Mouse (Mus musculus) forebrain, embryonic 13.5 days (tissue): ENCODE measurements around the gene Sbno2. TPM values are rescaled to one million over a fixed set of nuclear protein-coding genes. Genes with fewer than 3 reads are reported as not detected.
A peak's percentile ranks its signal among the peaks of the same experiment; 100 is the strongest.

Experiments
- ATAC-seq: fragments of 200-750 bp; cut with Nextera tagmentation; 2 replicates; pipeline ENCODE4 v1.8.0; 2017
- H3K27ac ChIP-seq: fragments of 300-500 bp; sonication (generic); 2 replicates; pipeline ENCODE4 v1.5.1; 2015; ENCODE audit warnings: inconsistent platforms, mild to moderate bottlenecking, moderate library complexity
- H3K27me3 ChIP-seq: fragments of 300-500 bp; sonication (generic); 2 replicates; pipeline ENCODE4 v1.6.1; 2015; ENCODE audit warnings: mild to moderate bottlenecking, inconsistent platforms
- H3K36me3 ChIP-seq: fragments of 300-500 bp; sonication (generic); 2 replicates; pipeline ENCODE4 v1.6.1; 2015; ENCODE audit warnings: mild to moderate bottlenecking, inconsistent platforms; ENCODE audit not compliant: poor library complexity, severe bottlenecking
- H3K4me1 ChIP-seq: fragments of 300-500 bp; sonication (generic); 2 replicates; pipeline ENCODE4 v1.6.1; 2015; ENCODE audit warnings: inconsistent platforms
- H3K4me2 ChIP-seq: fragments of 300-500 bp; sonication (generic); 2 replicates; pipeline ENCODE4 v1.6.1; 2015; ENCODE audit warnings: inconsistent platforms, mild to moderate bottlenecking, moderate library complexity
- H3K4me3 ChIP-seq: fragments of 300-500 bp; sonication (generic); 2 replicates; pipeline ENCODE4 v1.5.1; 2015; ENCODE audit warnings: mild to moderate bottlenecking, inconsistent platforms
- H3K9ac ChIP-seq: fragments of 300-500 bp; sonication (generic); 2 replicates; pipeline ENCODE4 v1.6.1; 2015; ENCODE audit warnings: mild to moderate bottlenecking, inconsistent platforms
- H3K9me3 ChIP-seq: fragments of 300-500 bp; sonication (generic); replicated peaks from 2 replicates; pipeline ENCODE4 v1.6.1; 2016; ENCODE audit warnings: inconsistent platforms
- WGBS: fragments of 180-500 bp; shearing (Covaris S2); methylation state at CpG from one replicate; pipeline ENCODE4 v1.1.7; 2015; 5-methylcytosine and 5-hydroxymethylcytosine counted together
- polyA plus RNA-seq: library from polyadenylated mRNA; unstranded; fragments of >200 nt; fragmentation: Nextera tagmentation; extraction: Ambion mirVana; gene quantifications from 2 replicates; pipeline ENCODE4 v1.2.1, GENCODE M21; 2015

The Sbno2 gene
- polyA plus RNA-seq, 1 experiment from 2014 or later: 11.6 TPM

DNA sequence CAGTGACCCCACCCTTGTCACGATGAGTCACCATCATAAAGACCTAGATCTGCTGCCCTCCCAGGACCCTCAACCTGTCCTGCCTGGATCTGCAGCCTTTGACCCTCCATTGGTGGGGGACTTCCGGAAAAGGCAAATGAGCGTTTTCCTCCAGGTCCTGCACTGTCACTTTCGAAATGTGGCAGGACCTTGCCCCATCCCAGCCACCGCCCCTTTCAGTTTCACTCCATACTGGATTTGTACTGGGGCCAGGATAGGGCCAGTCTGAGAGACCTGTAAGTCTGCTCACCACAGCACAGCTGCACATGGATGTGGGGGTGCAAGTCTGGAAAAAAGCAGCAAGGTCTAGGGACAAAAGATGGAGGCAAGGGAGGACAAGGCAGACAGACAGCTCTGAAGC, 6.7 kb downstream of the Sbno2 start:
- Histone ChIP-seq H3K27ac (no peak overlapping the region), H3K4me3 (no peak overlapping the region), H3K9me3 (no peaks in the 10 kb centered on the region), H3K27me3 (no peaks in the 10 kb centered on the region), H3K36me3 (no peaks in the 10 kb centered on the region), H3K4me1 (peaks cover 31% of the 10 kb centered on the region), H3K9ac (peak overlapping the region; percentile 9; the same call in 1 of the 2 replicates), H3K4me2 (no peak overlapping the region)
- no peak for ATAC-seq
- WGBS: 88% methylated on average over 5 of the region's 5 CpGs

DNA sequence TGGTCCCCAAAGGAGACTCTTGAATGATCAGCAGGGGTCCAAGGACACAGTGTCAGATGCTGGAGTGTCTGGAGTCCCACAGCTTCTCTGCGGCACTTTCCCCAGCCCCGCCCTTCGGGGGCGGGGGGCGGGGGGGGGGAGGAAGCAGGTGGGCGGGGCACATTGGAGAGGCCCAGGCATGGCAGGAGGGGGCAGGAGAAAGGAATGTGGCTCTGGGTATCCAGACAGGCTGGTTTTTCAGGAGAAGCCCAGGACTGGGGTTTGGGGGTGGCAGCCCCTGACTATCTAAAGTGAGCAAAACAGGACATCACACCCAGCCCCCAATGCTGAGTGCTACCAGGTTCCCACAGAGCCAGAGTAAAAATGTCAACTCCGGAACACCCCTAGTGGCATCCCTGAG, 8.1 kb downstream of the Sbno2 start:
- no peaks in the 10 kb centered on the region for H3K27me3 ChIP-seq
- H3K9ac ChIP-seq: no peak overlapping the region
- no peaks in the 10 kb centered on the region for H3K9me3 ChIP-seq
- H3K27ac ChIP-seq: no peak overlapping the region
- no peak overlapping the region for H3K4me3 ChIP-seq
- peaks cover 26% of the 10 kb centered on the region for H3K4me1 ChIP-seq
- H3K36me3 ChIP-seq: no peaks in the 10 kb centered on the region
- ATAC-seq: no peak
- 31% methylated on average over 6 of the region's 7 CpGs for WGBS
- no peak overlapping the region for H3K4me2 ChIP-seq

DNA sequence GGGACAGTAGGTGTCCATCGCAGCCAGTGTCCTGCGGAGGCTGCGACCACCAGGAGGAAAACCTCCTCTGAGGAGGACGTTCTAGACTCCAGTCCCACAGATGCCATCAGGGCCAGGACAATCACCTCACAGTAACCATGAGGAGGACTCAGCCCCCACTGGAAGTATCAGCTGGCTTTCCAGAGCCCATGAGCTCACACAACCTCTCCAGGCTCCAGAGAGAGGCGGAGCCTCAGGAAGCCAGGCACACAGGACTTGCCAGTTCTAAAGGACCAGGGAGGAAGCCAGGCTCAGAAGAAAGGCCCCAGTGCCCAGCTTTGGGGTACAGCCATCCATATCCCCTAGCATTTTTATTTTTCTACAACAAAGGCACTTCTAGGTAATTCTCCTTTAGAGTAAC, 9.8 kb downstream of the Sbno2 start:
- no peak overlapping the region for H3K27ac ChIP-seq
- 90% methylated on average over 5 of the region's 5 CpGs for WGBS
- H3K4me3 ChIP-seq: no peak overlapping the region
- H3K36me3 ChIP-seq: no peaks in the 10 kb centered on the region
- H3K27me3 ChIP-seq: no peaks in the 10 kb centered on the region
- H3K9me3 ChIP-seq: no peaks in the 10 kb centered on the region
- no peak for ATAC-seq
- H3K9ac ChIP-seq: no peak overlapping the region
- peaks cover 11% of the 10 kb centered on the region for H3K4me1 ChIP-seq
- no peak overlapping the region for H3K4me2 ChIP-seq

DNA sequence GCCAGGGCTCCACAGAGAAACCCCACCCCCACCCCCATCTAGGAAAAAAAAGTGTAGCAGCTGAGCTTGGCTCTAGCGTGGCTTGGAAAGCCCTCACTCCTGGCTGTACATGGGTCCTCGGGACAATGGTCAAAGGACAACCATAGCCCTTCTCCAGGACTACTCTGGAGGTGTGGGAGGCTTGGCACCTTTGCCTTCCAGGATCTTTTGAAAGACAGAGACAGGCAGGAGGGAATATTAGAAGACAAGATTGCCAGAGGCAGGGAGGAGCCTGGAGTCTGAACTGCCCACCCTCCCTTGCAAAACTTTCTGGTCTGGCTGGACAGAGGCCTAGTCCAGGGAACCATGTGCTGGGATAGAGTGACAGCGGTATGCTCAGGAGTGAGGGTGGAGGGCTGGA, 10.7 kb downstream of the Sbno2 start:
- Histone ChIP-seq H3K27me3 (no peaks in the 10 kb centered on the region), H3K4me3 (no peak overlapping the region), H3K4me1 (0 out of 2 replicates have a peak, but pooled peaks cover 7% of the 10 kb centered on the region), H3K9me3 (no peaks in the 10 kb centered on the region), H3K27ac (no peak overlapping the region), H3K4me2 (no peak overlapping the region), H3K36me3 (no peaks in the 10 kb centered on the region), H3K9ac (no peak overlapping the region)
- WGBS: 82% methylated on average over 3 of the region's 3 CpGs
- ATAC-seq: no peak

DNA sequence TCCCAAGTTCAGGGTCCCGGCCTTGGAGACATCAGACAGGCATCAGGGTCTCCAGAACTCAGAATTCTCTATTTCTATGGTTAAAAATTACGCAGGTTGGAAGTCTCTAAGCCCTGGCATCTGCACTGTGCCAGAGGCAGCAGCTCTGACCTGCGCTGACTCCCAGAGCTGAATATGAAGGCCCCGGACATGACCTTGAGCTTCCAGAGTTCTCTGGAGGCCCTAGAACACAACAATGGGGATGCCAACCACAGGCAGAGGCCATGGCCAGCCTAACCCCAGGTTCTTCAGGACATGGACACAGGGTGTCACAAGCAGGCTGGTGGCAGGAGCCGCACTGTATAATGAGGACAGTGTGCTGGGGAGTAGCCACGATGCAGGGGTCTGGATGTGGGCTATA, 11.3 kb downstream of the Sbno2 start:
- Histone ChIP-seq H3K4me1 (0 out of 2 replicates have a peak, but pooled peaks cover 7% of the 10 kb centered on the region), H3K27ac (no peak overlapping the region), H3K9ac (no peak overlapping the region), H3K9me3 (no peaks in the 10 kb centered on the region), H3K36me3 (no peaks in the 10 kb centered on the region), H3K4me3 (no peak overlapping the region), H3K4me2 (no peak overlapping the region), H3K27me3 (no peaks in the 10 kb centered on the region)
- 90% methylated on average over 6 of the region's 6 CpGs for WGBS
- no peak for ATAC-seq

DNA sequence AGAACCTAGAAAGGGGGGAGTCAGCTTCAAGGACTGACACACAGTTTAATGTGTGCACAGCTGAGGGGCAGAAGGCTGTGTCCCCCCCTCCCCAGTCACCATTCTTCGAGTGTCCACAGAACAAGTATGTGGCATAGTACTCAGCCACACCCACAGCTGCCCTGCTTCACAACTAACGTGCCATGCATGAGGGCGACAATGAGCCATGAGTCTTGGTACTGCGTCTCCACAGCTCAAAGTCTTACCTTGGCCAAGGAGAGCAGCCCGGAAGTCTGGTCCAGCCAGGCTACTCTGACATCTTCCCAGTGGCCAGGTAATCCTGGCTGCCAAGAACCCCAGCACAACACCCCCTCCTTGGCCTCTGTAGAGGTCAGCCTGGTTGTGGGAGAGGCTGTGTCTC, 12.7 kb downstream of the Sbno2 start:
- WGBS: 87% methylated on average over 5 of the region's 5 CpGs
- no peak overlapping the region for H3K9ac ChIP-seq
- H3K4me3 ChIP-seq: no peak overlapping the region
- H3K9me3 ChIP-seq: no peaks in the 10 kb centered on the region
- H3K27ac ChIP-seq: no peak overlapping the region
- H3K4me2 ChIP-seq: no peak overlapping the region
- no peaks in the 10 kb centered on the region for H3K36me3 ChIP-seq
- H3K4me1 ChIP-seq: 0 out of 2 replicates have a peak, but pooled peaks cover 6% of the 10 kb centered on the region
- H3K27me3 ChIP-seq: no peaks in the 10 kb centered on the region
- ATAC-seq: no peak

DNA sequence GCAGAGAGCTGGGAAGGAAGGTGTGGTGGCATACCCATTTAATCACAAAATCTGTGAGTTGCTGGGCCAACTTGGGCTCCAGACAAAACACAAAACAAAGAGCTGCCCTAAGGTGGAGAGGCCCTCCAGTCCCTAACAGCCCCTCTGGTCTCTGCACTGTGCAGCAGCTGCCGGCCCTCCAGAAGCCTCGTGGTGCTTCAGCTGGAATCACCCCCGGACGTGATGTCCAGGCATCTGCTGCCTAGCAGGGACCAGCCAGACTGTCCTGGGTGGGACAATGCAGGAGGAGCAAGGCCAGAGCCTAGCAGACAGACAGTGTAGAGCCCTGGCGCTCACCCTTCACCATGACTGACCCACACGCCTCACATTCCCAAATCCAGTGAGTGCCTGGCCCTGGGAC, 13.8 kb downstream of the Sbno2 start:
- H3K4me3 ChIP-seq: no peak overlapping the region
- 95% methylated on average over 6 of the region's 6 CpGs for WGBS
- no peak overlapping the region for H3K27ac ChIP-seq
- H3K9me3 ChIP-seq: no peaks in the 10 kb centered on the region
- H3K27me3 ChIP-seq: no peaks in the 10 kb centered on the region
- H3K4me2 ChIP-seq: no peak overlapping the region
- no peak overlapping the region for H3K9ac ChIP-seq
- no peaks in the 10 kb centered on the region for H3K36me3 ChIP-seq
- no peak for ATAC-seq
- no peaks in the 10 kb centered on the region for H3K4me1 ChIP-seq

DNA sequence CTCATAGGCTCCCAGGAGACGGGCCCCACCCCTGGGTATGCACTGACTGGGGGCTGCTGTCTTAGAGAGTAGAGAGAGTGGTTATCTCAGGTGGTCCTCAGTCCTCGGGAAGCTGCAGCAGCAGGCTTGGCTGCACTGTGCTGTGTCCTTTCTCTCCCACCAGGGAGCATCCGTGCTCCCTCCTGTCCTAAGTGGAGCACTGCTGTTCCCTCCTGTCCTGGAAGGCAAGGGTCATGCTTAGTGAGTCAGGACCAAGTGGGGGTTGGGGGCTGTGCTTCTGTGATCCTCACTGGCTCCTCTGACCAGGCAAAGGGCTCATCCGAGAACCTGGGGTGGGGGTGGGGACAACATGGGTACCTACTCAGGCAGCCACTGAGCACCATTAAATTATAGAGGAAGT, 16.2 kb downstream of the Sbno2 start:
- Histone ChIP-seq H3K27me3 (no peaks in the 10 kb centered on the region), H3K4me1 (peaks cover 10% of the 10 kb centered on the region; the same call in 1 of the 2 replicates), H3K27ac (no peak overlapping the region), H3K36me3 (peaks cover 13% of the 10 kb centered on the region), H3K9ac (no peak overlapping the region), H3K9me3 (no peaks in the 10 kb centered on the region), H3K4me2 (no peak overlapping the region), H3K4me3 (no peak overlapping the region)
- ATAC-seq: no peak
- WGBS: 66% methylated on average over 4 of the region's 4 CpGs

DNA sequence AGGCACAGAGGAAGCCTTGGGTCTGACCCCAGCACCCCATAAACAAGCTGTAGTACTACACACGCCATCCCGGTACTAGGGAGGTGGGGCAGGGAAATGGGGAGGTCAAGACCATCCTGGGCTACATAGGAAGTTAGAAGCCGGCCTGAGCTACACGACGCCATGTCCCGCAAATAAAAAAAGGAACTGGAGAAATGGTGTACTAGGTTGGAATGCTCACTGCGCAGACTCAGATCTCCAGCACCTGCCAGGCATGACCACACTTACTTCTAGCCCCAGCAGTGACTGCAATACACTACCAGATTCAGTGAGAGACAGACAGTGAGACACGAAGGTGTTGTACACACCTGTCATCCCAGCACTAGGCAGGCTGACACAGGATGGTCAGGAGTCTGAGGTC, 17.9 kb downstream of the Sbno2 start:
- Histone ChIP-seq H3K4me3 (no peak overlapping the region), H3K36me3 (peaks cover 28% of the 10 kb centered on the region), H3K27ac (no peak overlapping the region), H3K4me1 (peaks cover 10% of the 10 kb centered on the region; the same call in 1 of the 2 replicates), H3K9ac (no peak overlapping the region), H3K27me3 (no peaks in the 10 kb centered on the region), H3K4me2 (no peak overlapping the region), H3K9me3 (no peaks in the 10 kb centered on the region)
- ATAC-seq: no peak
- WGBS: 94% methylated on average over 8 of the region's 8 CpGs

DNA sequence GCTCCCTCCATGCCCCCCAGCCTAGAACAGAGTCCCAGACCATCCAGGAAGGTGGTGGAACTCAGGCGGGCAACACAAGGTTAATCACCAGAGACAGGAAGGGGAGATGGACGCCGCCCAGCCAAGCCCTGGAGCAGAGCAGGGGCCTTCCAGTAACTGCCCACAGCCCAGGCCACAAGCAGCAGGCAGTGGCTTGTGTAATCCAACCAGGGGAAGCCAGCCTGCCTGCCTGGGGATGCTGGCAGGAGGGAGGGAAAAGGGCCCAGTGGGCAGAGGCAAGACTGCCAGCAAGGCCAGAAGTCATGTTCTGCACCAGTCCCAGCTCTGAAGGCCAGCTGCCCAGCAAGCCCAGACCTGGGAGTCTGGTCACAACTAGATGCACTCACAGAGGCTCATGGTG, 18.5 kb downstream of the Sbno2 start:
- no peaks in the 10 kb centered on the region for H3K27me3 ChIP-seq
- peaks cover 10% of the 10 kb centered on the region; the same call in 1 of the 2 replicates for H3K4me1 ChIP-seq
- no peak for ATAC-seq
- no peak overlapping the region for H3K4me3 ChIP-seq
- 89% methylated on average over 3 of the region's 3 CpGs for WGBS
- H3K9ac ChIP-seq: no peak overlapping the region
- H3K9me3 ChIP-seq: no peaks in the 10 kb centered on the region
- no peak overlapping the region for H3K27ac ChIP-seq
- peaks cover 35% of the 10 kb centered on the region for H3K36me3 ChIP-seq
- H3K4me2 ChIP-seq: no peak overlapping the region

DNA sequence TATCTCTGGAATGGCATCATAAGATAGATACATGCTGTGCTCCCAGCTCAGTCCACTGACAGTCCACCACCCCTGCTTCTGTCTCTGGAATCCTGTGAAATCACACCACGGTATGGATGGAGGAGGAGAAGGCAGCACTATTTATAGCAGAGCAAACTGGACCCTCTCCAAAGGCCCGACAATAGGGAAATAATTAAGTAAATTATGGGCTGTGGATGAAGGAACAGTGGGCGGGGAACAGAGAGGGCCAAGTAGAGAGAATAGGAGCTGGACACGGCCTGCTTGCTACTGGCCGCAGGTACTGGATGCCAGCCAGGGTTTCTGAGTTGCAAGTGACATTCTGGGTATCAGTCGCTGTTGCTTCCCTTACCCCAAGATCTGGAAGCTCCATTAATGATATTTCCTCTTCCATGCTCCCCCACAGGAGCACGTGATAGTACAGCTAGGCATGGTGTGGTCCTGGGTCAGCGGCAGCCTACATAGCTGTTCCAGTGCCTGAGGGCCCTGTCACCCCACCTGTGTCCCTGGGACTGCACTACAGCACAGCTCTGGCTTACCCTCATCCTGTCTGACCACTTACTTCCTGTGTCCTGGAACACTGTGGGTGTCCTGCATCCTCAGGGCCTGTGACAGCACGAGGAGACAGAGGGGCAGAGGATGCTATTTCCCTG, 20.4 kb downstream of the Sbno2 start:
- no peaks in the 10 kb centered on the region for H3K27me3 ChIP-seq
- peak overlapping the region; percentile 1; the same call in 1 of the 2 replicates for H3K27ac ChIP-seq
- WGBS: 72% methylated on average over 9 of the region's 9 CpGs
- H3K4me3 ChIP-seq: no peak overlapping the region
- H3K36me3 ChIP-seq: peaks cover 54% of the 10 kb centered on the region
- H3K4me1 ChIP-seq: peaks cover 10% of the 10 kb centered on the region; the same call in 1 of the 2 replicates
- H3K4me2 ChIP-seq: no peak overlapping the region
- no peaks in the 10 kb centered on the region for H3K9me3 ChIP-seq
- ATAC-seq: no peak
- 0 out of 2 replicates have a peak overlapping the region, but pooled peaks have one; percentile 30 for H3K9ac ChIP-seq

DNA sequence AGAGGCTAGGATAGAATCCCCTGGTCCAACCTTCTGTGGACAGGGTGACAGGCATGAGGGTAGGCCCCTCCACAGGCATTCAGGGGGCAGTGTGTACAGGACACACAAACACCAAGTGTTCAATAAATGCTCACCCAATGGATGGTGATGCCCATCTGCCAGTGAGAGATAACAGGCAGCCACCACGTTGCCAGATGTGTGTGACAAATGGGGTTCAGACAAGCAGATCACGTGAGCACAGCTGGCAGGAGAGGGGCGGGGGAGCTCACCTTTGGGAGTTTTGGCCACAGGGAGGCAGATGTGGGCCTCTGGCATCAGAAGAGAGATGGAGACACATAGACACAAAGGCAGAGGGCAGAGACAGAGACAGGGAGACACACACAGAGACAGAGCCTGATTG, 24.3 kb downstream of the Sbno2 start:
- no peak for ATAC-seq
- WGBS: 84% methylated on average over 3 of the region's 3 CpGs
- Histone ChIP-seq H3K9me3 (no peaks in the 10 kb centered on the region), H3K27me3 (no peaks in the 10 kb centered on the region), H3K36me3 (peaks cover 66% of the 10 kb centered on the region), H3K9ac (no peak overlapping the region), H3K4me3 (no peak overlapping the region), H3K4me2 (no peak overlapping the region), H3K27ac (no peak overlapping the region), H3K4me1 (peaks cover 10% of the 10 kb centered on the region; the same call in 1 of the 2 replicates)
